Mouse (Mus musculus) limb, embryonic 13.5 days (tissue): ENCODE data around the gene Pnpo. TPM values are rescaled to one million over a fixed set of nuclear protein-coding genes. Genes with fewer than 3 reads are reported as not detected.

Experiments
- ATAC-seq: fragments of 200-750 bp; cut with Nextera tagmentation; 2 replicates; pipeline ENCODE4 v1.8.0; 2017; ENCODE audit warnings: low read depth, moderate number of reproducible peaks, moderate TSS enrichment; ENCODE audit not compliant: low FRiP score
- H3K27ac ChIP-seq: fragments of 300-500 bp; sonication (generic); 2 replicates; pipeline ENCODE4 v1.5.1; 2015; ENCODE audit warnings: inconsistent platforms, mild to moderate bottlenecking, moderate library complexity
- H3K27me3 ChIP-seq: fragments of 300-500 bp; sonication (generic); 2 replicates; pipeline ENCODE4 v1.6.1; 2015; ENCODE audit warnings: mild to moderate bottlenecking, inconsistent platforms
- H3K36me3 ChIP-seq: fragments of 300-500 bp; sonication (generic); 2 replicates; pipeline ENCODE4 v1.6.1; 2015; ENCODE audit warnings: inconsistent platforms, mild to moderate bottlenecking, moderate library complexity
- H3K4me1 ChIP-seq: fragments of 300-500 bp; sonication (generic); 2 replicates; pipeline ENCODE4 v1.6.1; 2015; ENCODE audit warnings: inconsistent platforms
- H3K4me2 ChIP-seq: fragments of 300-500 bp; sonication (generic); replicated peaks from 2 replicates; pipeline ENCODE4 v1.6.1; 2015; ENCODE audit warnings: inconsistent platforms, mild to moderate bottlenecking, moderate library complexity
- H3K4me3 ChIP-seq: fragments of 300-500 bp; sonication (generic); 2 replicates; pipeline ENCODE4 v1.5.1; 2015; ENCODE audit warnings: moderate library complexity, mild to moderate bottlenecking, inconsistent platforms
- H3K9ac ChIP-seq: fragments of 300-500 bp; sonication (generic); 2 replicates; pipeline ENCODE4 v1.6.1; 2015; ENCODE audit warnings: mild to moderate bottlenecking, inconsistent platforms
- H3K9me3 ChIP-seq: fragments of 300-500 bp; sonication (generic); 2 replicates; pipeline ENCODE4 v1.6.1; 2016; ENCODE audit warnings: inconsistent platforms
- WGBS: fragments of 180-500 bp; shearing (Covaris S2); methylation state at CpG from one replicate; pipeline ENCODE4 v1.1.7; 2015; 5-methylcytosine and 5-hydroxymethylcytosine counted together
- polyA plus RNA-seq: library from polyadenylated mRNA; unstranded; fragments of >200 nt; fragmentation: Nextera tagmentation; extraction: Ambion mirVana; gene quantifications from 2 replicates; pipeline ENCODE4 v1.2.1, GENCODE M21; 2015

Pnpo gene
- polyA plus RNA-seq, 1 experiment from 2014 or later = 21.2 TPM

DNA sequence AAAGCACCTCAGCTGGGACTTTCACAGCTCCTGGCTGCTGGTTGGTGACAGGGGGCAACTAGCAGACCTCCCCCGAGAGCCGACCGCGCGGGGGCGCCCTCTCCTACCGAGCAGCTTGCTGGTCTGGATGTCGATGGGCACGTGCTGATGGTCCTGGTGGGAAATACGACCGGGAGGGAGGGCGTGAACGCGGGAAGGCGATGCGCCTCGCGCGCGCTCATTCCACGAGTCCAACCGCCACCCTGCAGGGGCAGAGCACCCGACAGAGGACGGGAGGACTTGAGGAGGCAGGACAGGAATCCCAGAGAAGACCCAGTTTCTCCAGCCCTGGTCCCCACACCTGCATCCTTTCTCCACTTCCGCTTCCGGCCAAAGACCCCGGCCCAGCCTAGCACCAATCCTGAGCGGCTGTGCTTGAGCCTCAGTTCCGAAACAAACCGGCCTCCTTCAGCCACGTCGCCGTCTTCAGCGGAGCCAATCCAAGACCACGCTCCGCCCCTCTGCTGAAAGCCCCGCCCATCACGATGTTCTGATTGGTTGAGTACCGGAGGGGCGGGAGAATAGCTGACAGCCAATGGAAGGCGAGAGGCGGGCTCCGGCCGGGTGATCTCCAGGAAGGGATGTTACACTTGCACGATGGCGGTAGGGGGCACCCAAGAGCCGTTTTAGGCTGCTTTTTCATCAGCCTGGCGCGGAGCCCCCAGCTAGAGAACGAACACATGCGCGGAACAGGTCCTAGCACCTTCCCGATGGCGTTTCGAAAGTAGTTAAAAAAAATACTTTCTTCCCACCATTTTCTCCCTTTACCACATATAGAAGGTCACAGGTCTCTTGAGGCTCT is 27.5 kb downstream of the Pnpo start, which contains the start of gene Cdk5rap3:
TSS of gene Cdk5rap3 (minus strand) at position 453 of the 841 bp plus-strand sequence.
- peaks cover 12% of the 10 kb centered on the region for H3K4me1 ChIP-seq
- H3K27me3 ChIP-seq = peaks cover 2% of the 10 kb centered on the region
- WGBS = under 1% methylated on average over 55 of the region's 55 CpGs
- H3K9ac ChIP-seq = peak within 1 kb of the TSS; percentile 80
- H3K4me3 ChIP-seq = peak within 1 kb of the TSS; percentile 74
- H3K4me2 ChIP-seq = peak within 1 kb of the TSS; percentile 90
- peak within 1 kb of the TSS; percentile 23; the same call in 1 of the 2 replicates for H3K27ac ChIP-seq
- H3K36me3 ChIP-seq = peaks cover 11% of the 10 kb centered on the region
- no peaks in the 10 kb centered on the region for H3K9me3 ChIP-seq
- ATAC-seq = peak; percentile 98

DNA sequence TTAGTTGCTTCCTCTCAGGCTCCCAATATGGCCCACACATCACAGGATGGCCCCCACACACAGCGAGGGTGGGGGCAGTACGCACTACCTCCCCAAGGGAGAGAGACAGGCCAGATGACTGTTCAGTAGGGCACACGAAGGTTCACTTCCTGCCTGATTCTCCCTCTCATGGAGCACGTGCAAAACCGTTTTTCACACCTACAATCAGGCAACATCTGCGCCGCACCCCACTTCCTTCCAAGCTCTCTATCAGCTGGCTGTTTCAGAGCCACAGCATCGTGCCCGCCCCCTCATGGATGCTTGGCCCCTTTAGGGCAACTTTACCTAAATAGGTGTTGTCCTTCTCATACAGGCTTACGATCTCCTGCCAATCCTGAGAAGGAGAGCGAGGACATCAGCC is 31.1 kb downstream of the Pnpo start:
- Histone ChIP-seq H3K27me3 (no peaks in the 10 kb centered on the region), H3K4me1 (peaks cover 12% of the 10 kb centered on the region), H3K9ac (no peak overlapping the region), H3K4me2 (no peak overlapping the region), H3K4me3 (no peak overlapping the region), H3K27ac (no peak overlapping the region), H3K36me3 (peaks cover 37% of the 10 kb centered on the region), H3K9me3 (no peaks in the 10 kb centered on the region)
- no peak for ATAC-seq
- WGBS = 81% methylated on average over 11 of the region's 11 CpGs

DNA sequence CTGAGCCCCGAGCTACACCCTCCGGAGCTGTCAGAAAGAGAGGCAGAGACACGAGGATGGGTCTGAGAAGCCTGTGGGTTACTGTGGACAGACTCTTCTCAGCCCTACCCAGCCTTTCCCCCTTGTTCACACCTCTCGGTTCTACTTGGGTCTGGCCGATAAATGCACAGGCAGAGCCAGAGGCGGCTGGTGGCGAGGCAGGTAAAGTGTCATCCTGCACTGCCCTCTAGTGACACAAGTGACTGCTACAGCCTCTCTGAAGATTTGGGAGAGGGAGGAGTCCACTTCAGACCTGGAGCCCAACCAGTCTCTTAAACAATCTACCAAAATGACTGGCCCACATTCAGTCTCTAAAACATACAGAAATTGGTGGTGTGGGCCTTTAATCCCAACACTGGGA is 33.8 kb downstream of the Pnpo start:
- H3K9ac ChIP-seq = no peak overlapping the region
- peak; percentile 38; the same call in 1 of the 2 replicates for ATAC-seq

DNA sequence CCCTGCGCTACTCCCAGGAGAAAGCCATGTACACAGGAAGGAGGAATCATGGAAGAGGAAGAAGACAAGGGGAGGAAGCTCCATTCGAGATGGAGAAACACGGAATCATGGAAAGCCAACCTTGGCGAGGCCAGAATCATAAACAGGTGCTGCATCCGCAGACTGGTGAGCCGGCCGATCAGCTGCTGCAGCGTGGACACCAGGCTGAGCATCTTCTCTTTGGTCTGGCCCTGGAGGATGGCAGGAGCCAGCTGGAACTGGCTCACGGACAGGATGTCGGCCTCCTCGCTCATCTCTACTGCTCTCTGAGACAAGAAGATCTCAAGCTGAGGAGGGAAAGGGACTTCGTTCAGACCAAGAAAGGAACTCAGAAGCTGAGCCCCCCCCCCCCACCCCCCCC is 35.2 kb downstream of the Pnpo start:
- Histone ChIP-seq H3K4me3 (no peak overlapping the region), H3K9me3 (no peaks in the 10 kb centered on the region), H3K4me1 (peaks cover 3% of the 10 kb centered on the region; the same call in 1 of the 2 replicates), H3K36me3 (peaks cover 55% of the 10 kb centered on the region), H3K27ac (no peak overlapping the region), H3K4me2 (no peak overlapping the region), H3K27me3 (0 out of 2 replicates have a peak, but pooled peaks cover under 1% of the 10 kb centered on the region), H3K9ac (no peak overlapping the region)
- no peak for ATAC-seq
- WGBS = 91% methylated on average over 12 of the region's 12 CpGs

More for the DNA sequence above, 33.8 kb downstream of the Pnpo start:
- Histone ChIP-seq H3K27me3 (no peaks in the 10 kb centered on the region), H3K4me3 (no peak overlapping the region), H3K36me3 (peaks cover 55% of the 10 kb centered on the region), H3K4me1 (peaks cover 8% of the 10 kb centered on the region), H3K27ac (no peak overlapping the region), H3K4me2 (no peak overlapping the region), H3K9me3 (no peaks in the 10 kb centered on the region)
- 32% methylated on average over 7 of the region's 7 CpGs for WGBS

DNA sequence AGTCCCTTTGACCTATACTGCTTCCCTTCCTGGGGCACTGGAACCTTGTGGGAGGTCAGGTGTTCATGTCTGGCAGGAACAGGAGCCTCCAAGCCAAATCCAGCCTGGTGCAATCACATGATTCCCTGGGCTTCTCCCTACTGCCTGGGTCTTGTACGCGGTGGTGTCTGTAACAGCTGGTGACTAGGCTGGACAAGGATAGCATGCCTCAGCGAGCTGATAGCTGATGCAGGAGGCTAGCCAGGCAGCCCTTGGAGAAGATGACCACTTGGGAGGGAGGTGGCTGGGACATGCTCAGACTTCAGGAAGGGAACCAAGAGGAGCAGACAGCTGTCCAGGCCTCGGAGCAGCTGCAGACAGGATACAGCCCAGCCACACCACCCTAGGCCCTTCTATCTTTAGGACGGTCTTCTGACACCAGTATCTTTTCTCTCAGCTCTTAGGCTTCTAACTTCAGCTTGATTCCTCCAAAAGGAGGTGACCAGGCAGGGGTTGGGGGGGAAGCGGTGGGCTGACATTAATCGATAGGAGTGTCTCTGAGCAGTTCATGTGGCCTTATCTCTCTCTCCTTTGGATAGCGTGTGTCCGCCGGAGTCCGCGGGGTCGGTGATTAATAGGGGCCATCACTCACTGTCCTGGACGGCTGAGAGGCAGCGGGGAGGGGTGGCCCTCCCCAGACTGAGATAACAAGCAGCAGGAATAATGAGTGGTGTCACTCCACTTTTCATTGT is 37.2 kb downstream of the Pnpo start:
- no peak overlapping the region; the same call in 1 of the 2 replicates for H3K9ac ChIP-seq
- peaks cover 47% of the 10 kb centered on the region for H3K36me3 ChIP-seq
- no peak overlapping the region for H3K4me2 ChIP-seq
- peak; percentile 33; the same call in 1 of the 2 replicates for ATAC-seq
- 0 out of 2 replicates have a peak, but pooled peaks cover 5% of the 10 kb centered on the region for H3K27me3 ChIP-seq
- H3K4me1 ChIP-seq = peaks cover 21% of the 10 kb centered on the region
- no peak overlapping the region; the same call in 1 of the 2 replicates for H3K27ac ChIP-seq
- H3K4me3 ChIP-seq = no peak overlapping the region
- no peaks in the 10 kb centered on the region for H3K9me3 ChIP-seq
- WGBS = 48% methylated on average over 15 of the region's 15 CpGs

DNA sequence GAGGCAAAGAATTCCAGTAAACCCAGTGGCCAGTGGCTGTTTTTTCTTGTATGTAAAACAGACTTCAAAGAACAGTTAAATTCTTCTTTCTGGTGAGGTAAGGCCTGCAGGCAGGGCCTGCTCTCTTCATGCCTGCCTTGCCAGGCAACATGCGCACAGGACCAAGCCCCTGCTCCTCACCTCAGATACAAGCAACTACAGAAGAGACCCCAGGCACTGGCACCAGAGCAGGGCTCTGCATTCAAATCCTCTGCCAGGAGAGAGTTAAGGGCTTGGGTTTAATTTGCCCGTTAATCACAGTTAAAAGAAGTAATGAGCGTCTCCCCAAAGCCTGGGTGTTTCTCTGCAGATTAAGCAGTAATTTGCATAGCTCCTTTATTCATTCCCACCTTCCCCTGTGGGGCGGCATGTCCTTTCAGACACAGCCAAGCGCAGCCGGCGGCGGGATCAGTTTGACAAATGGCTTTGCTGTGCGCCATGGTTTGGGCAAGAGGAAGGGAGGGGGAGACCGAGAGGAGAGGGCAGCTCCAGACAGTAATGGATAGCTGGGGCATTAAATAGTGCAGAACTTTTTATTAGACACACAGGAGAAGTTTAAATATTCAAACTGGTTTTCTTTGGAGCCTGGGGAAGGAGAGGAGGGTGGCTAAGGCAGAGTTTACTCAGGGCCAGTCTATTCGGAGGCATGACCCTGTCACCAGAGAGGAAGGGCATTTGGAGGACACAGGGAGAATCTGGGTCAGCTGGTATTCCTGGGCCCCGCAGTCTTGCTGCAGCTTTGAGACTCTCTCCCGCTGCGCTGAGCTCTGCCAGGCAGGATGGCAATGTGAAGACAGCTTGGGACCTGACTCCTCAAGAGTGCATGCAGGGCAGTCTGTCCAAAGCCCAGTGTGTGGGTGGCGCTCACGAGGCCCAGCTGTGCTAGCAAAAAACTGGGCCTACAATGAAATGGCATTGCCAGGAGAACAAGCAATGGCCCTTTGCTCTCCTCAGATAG is 40.8 kb downstream of the Pnpo start:
- 20% methylated on average over 16 of the region's 16 CpGs for WGBS
- H3K9ac ChIP-seq = no peak overlapping the region
- 0 out of 2 replicates have a peak, but pooled peaks cover 9% of the 10 kb centered on the region for H3K27me3 ChIP-seq
- no peak overlapping the region for H3K4me3 ChIP-seq
- H3K4me2 ChIP-seq = no peak overlapping the region; the same call in 1 of the 2 replicates
- ATAC-seq = no peak
- peaks cover 27% of the 10 kb centered on the region for H3K4me1 ChIP-seq
- peaks cover 21% of the 10 kb centered on the region for H3K36me3 ChIP-seq
- H3K27ac ChIP-seq = no peak overlapping the region
- no peaks in the 10 kb centered on the region for H3K9me3 ChIP-seq

DNA sequence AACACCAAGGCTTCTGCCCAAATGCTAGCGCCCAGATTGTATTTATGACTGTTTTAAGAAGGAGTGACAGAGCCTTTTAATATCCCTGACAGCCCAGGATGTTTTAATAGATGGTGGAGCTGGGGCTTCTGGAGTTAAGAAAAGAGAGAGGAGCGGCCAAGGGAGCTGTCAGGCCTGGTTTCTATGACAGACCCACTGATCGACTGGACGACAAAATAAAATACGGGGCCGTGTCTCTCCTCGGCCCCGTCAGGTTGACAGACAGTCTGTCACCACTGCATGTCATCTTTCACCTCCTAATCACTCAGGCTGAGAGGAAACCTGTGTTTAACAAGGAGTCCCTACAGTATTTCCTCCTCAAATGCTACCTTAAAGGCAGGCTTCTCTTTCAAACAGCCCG is 42.5 kb downstream of the Pnpo start:
- Histone ChIP-seq H3K27me3 (0 out of 2 replicates have a peak, but pooled peaks cover 9% of the 10 kb centered on the region), H3K9me3 (no peaks in the 10 kb centered on the region), H3K4me2 (no peak overlapping the region), H3K4me3 (no peak overlapping the region), H3K9ac (no peak overlapping the region), H3K27ac (no peak overlapping the region), H3K36me3 (peaks cover 5% of the 10 kb centered on the region; the same call in 1 of the 2 replicates), H3K4me1 (peaks cover 24% of the 10 kb centered on the region)
- no peak for ATAC-seq
- WGBS = 51% methylated on average over 9 of the region's 9 CpGs

DNA sequence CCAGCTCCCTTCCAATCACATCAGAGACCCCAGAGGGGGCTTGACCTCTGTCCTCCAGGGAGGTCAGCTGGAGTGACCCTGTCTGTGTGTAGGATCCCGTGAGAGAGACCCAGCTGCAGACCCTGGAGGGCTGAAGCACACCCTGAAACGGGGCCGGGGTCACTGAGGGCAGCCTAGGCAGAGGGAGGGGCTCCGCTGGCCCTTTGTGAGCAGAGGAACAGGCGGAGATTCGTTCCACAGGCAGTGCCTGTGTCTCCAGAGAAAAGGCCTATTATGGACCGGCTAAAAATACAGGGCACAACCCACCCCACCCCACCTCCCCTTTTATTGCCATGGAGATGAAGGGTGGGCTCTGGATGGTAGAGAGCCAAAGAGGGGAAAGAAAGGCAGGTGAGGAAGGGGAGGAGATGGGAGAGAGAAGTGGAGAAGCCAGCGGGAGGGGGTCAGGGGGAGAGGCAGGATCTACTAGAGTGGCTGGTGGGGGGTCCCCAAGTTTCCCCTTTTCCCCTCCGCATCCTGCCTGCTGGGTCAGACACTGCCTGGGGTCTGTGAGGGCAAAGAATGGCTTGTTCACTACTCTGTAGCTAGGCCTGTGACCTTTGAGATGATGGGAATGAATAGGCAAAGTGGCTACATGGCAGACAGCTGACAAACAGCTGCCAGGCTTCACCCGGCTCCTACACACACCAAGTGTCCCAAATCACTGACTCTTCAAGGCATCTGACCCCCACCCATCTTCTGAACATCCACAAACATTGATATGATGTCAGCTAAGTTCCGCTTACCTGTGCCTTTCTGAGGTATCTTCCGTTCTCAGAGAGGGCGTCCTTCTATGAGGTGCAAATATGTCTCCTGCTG is 44.1 kb downstream of the Pnpo start:
- no peak for ATAC-seq
- Histone ChIP-seq H3K27ac (no peak overlapping the region), H3K36me3 (no peaks in the 10 kb centered on the region), H3K4me2 (peak overlapping the region; percentile 9; the same call in 1 of the 2 replicates), H3K4me3 (no peak overlapping the region), H3K27me3 (0 out of 2 replicates have a peak, but pooled peaks cover 9% of the 10 kb centered on the region), H3K9me3 (no peaks in the 10 kb centered on the region), H3K4me1 (peaks cover 24% of the 10 kb centered on the region), H3K9ac (no peak overlapping the region)
- WGBS = 40% methylated on average over 13 of the region's 13 CpGs

DNA sequence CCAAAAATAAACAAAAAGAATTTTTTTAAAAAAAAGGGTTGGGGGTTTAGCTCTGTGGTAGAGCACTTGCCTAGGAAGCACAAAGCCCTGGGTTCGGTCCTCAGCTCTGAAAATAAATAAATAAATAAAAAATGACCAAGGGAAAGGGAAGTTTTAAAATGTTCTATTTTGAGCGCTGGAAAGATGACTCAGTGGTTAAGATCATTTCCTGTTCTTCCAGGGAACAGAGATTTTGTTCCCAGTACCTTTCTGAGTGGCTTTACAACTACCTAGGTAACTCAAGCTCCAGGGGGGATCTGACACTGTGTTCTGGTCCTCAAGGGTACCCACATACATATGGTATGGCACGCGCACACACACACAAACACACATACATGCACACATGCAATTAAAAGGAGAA is 47.9 kb downstream of the Pnpo start:
- H3K4me3 ChIP-seq = no peak overlapping the region
- H3K4me1 ChIP-seq = peaks cover 6% of the 10 kb centered on the region; the same call in 1 of the 2 replicates
- no peaks in the 10 kb centered on the region for H3K36me3 ChIP-seq
- 79% methylated on average over 4 of the region's 4 CpGs for WGBS
- no peaks in the 10 kb centered on the region for H3K9me3 ChIP-seq
- no peak for ATAC-seq
- 0 out of 2 replicates have a peak, but pooled peaks cover 4% of the 10 kb centered on the region for H3K27me3 ChIP-seq
- H3K27ac ChIP-seq = no peak overlapping the region
- no peak overlapping the region for H3K4me2 ChIP-seq
- H3K9ac ChIP-seq = no peak overlapping the region

DNA sequence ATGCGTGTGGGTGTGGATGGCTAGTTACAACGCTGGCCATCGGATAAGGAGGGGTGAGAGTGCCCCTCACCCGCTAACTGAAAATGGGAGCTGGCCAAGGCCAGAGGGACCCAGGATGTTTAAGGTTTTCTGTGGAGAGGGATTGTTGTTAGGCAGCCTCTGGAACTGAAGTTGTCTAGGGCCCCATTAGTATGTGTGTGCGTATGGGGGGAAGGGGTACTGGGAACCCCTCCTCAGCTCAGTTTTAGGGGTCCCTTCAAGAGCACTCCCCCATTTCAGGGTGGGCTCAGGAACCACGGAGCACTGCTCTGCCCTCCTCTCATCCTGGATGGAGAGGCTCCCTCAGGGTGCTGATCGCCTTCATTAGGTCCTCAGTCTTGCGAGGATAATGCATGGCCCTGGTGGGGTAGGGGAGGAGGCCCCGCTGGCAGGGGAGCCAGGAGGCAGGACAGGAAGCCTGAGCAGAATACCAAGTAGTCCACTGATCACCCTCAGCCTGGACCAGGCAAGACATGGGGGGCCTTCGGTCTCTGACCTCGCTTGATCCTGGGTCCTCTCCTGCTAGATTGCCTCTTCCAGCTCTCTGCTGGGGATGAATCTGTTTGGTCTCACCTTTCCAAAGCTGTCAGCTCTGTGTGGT is 50.5 kb downstream of the Pnpo start:
- no peak overlapping the region for H3K27ac ChIP-seq
- H3K9me3 ChIP-seq = no peaks in the 10 kb centered on the region
- no peak overlapping the region for H3K4me2 ChIP-seq
- no peaks in the 10 kb centered on the region for H3K4me1 ChIP-seq
- no peaks in the 10 kb centered on the region for H3K27me3 ChIP-seq
- no peaks in the 10 kb centered on the region for H3K36me3 ChIP-seq
- no peak overlapping the region for H3K9ac ChIP-seq
- H3K4me3 ChIP-seq = no peak overlapping the region
- no peak for ATAC-seq
- WGBS = 68% methylated on average over 11 of the region's 11 CpGs
